Mouse (Mus musculus): ENCODE measurements at regions not wholly inside any gene's neighbourhood (a gene's known extent, or its start where the extent isn't known, plus 50 kb on each side); places are given as distances from the start of the nearest gene placed in this dataset.

- no peak for DNase-seq (ENCODE audit: low spot score)
These were observed 67.8 kb upstream of the Zeb2 start for GRCm38 (mm10) chr2:45184704-45185620.

GRCm38 (mm10) chr2:45184149-45184548, 67.0 kb upstream of the Zeb2 start:
- no peak for DNase-seq (ENCODE audit: low spot score)

GRCm38 (mm10) chr2:45182876-45183275, 65.7 kb upstream of the Zeb2 start:
- DNase-seq (ENCODE audit: low spot score): no peak

- DNase-seq (ENCODE audit: low spot score): no peak
These were observed 64.4 kb upstream of the Zeb2 start for GRCm38 (mm10) chr2:45181552-45181951.

- DNase-seq (ENCODE audit: low spot score): no peak
These were observed 61.8 kb upstream of the Zeb2 start for GRCm38 (mm10) chr2:45178849-45179453.

GRCm38 (mm10) chr2:45172382-45172781, 55.2 kb upstream of the Zeb2 start:
- DNase-seq (ENCODE audit: low spot score): no peak

- DNase-seq (ENCODE audit: low spot score): no peak
These were observed 54.5 kb upstream of the Zeb2 start for GRCm38 (mm10) chr2:45171520-45172173.

GRCm38 (mm10) chr2:45170272-45170671, 53.1 kb upstream of the Zeb2 start:
- DNase-seq (ENCODE audit: low spot score): no peak

GRCm38 (mm10) chr2:45169429-45170070, 52.4 kb upstream of the Zeb2 start:
- DNase-seq (ENCODE audit: low spot score): no peak

- no peak for DNase-seq (ENCODE audit: low spot score)
These were observed 51.4 kb upstream of the Zeb2 start for GRCm38 (mm10) chr2:45168606-45169005.

All from urinary bladder, postnatal 25 days (tissue).